Comparison of ENCODE assay signal across 7 mouse cellular contexts in the genomic region with DNA sequence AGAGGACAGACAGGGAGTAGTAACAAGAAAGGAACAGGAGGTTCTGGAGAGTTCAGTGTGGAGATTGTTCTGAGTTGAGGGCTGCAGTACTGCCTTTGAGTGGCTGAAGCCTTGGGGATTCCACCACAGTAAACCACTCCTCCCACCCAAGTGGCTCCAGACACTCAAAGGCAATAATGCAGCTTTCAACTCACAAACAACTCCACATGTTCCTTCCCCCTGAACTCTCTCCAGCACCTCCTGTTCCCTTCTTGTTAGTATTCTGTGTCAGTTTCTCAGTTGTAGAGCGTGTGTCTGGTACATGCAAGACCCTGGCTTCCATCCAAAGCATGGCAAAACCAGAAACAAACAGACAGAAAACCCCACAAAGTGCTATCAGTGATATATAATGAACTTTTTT. TPM values are rescaled to one million over a fixed set of nuclear protein-coding genes. Genes with fewer than 3 reads are reported as not detected.
"Had no signal": no experiment of that assay in that cellular context is flagged by ENCODE, and none has a peak within 500 bp of the region (broad histone marks: within the 10 kb centered on the region; RNA-seq: fewer than 3 reads in every experiment).

No protein-coding gene starts in this region.

RNA-seq across cellular contexts. Expression of gene Ceacam2, which starts 24.0 kb away (rescaled TPM):
- total RNA-seq: megakaryocyte-erythroid progenitor cell, adult 5-6 weeks had no signal
- polyA plus RNA-seq: limb, embryonic 11.5 days; limb, embryonic 15.5 days; liver, postnatal 0 days; midbrain, embryonic 12.5 days; stomach, embryonic 16.5 days; thymus, postnatal 0 days had no signal
